Mouse (Mus musculus): ENCODE data around the gene Fabp1.

The Fabp1 gene

DNA sequence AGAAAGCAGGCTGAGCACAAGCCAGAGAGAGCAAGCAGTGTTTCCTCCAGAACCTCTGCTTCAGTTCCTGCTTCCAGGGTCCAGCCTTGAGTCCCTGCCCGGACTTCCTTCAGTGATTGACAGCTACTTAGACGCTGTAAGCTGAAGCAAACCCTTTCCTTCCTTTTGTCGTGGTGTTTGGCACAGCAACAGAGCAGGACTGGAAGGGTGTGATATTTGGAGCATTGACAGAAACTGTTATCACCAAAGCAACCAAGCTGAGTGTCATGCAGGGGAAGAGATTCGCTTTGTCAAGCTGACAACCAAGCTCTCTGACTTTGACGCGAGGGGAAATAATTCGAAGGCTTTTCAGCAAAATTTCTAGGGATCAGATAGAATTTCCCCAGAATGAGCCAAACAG, 12.3 kb downstream of the Fabp1 start:
- DNase-seq (ENCODE audit: low read depth, low spot score) = no peak

DNA sequence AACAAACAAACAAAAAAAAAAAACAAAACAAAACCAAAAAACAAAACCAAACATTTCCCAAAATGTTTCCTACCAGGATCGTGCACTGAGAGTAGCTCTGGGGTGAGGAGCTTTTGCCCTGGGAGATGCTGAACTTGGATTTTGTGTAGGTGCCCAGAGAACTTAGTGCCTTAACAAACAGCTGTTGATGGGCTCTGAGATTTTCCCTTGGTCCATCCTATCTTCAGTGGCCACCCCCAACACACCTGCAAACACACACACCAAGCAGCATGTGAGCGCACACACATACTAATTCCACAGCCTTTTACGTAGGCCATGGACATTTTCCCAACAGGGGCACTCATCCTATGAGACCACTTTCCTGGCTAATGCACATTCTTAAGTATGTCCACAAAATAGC, 12.8 kb downstream of the Fabp1 start:
- no peak for DNase-seq (ENCODE audit: low read depth, low spot score)

DNA sequence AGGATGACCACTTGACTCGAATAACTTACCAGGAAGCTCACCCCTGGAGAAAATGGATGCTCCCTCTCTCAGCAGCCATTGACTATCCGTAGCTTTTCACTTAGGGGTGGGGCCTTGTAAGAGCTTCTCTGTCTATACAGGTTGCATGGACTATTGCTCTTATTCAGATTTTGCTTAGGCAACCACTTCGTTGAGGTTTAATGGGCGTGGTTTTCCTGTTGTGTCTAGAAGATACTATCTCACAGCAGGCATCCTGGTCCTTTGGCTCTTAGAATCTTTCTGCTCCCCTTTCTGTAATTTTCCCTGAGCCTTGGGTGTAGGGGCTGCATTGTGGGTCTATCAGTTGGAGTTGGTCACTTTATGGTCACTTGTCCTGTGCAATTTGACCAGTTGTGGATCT, 21.9 kb downstream of the Fabp1 start:
- no peak for DNase-seq (ENCODE audit: low read depth, low spot score)

DNA sequence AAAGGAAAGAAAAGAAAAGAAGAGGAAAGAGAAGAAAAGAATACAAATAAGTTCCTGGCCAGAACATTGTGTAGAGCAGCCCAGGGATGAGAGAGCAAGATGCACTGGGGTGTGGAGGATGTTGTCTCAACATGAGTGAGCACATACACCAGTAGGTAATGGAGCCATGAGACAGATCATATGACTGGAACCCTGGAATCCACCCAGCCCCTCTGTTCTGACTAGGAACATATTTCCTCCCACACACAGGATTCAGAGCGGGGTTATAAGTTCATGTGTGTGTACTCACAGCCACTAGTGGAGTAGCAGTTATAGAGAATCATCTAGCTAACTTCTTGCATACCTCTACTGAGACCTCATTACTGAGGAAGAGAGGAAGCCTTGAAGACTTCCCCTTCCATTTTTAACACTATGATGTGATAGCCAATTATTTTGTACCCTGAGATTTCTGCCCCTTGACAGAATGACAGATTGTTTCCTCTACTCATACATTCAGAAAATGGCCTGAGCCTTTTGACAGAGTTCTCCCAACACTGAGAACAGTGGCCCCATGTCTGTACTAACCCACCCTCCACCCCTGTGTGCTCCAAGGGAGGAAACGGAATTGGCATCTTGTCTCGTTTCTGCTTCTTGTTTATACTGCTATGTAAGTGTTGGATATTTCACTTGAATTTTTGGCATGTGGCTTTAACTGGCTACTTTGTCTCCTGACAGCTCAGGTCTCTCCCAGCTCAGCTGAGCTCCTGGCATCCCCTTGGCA, 24.7 kb downstream of the Fabp1 start:
- no peak for DNase-seq (ENCODE audit: low read depth, low spot score)

DNA sequence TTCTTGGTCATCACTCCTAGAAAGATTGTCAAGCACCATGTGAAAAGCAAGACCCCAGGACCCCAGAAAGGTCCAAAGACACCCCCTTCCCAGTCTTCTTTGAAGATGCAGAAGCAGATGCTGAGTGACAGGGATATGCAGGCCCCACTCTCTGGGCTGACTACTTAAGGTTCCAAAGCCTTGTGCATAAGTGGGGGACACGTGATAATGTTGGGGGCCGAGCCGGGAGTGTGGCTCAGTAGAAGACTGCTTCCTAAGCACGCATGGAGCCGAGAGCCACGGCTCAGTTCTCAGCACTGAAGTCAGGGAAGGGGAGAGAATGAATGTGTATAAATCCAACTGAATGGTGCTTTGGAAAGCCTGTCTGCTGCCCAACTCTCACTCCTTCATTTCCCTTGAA, 26.9 kb downstream of the Fabp1 start:
- no peak for DNase-seq (ENCODE audit: low read depth, low spot score)

DNA sequence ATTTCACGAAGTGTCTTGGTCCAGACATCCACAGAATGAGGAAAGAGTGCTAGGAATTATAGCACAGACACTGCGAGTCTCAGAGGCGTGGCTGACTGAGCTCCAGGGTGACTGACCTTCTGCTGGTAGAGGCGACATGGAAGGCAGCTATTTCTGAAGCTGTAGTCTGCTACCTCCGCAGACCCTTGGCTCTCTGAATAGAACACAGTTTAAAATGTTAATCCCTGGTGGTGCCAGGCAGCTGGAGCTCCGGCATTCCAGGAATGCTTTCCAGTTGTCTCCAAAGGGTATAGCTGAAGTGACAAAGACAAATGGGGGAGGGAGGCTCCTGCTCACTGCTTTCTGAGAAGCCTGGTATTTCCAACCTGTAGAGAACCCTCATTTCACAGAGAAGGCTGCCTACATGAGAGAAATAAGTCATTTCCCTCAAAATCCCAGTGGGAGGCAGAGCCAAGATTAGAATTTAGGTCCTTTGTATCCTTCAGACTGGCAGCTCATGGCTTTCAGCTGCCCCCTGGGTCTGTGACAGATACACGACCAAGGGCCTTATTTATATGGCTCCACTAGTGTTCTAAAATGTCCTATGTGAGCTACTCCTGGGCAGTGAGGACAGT, 27.6 kb downstream of the Fabp1 start:
- DNase-seq (ENCODE audit: low read depth, low spot score) = peak; percentile 36

DNA sequence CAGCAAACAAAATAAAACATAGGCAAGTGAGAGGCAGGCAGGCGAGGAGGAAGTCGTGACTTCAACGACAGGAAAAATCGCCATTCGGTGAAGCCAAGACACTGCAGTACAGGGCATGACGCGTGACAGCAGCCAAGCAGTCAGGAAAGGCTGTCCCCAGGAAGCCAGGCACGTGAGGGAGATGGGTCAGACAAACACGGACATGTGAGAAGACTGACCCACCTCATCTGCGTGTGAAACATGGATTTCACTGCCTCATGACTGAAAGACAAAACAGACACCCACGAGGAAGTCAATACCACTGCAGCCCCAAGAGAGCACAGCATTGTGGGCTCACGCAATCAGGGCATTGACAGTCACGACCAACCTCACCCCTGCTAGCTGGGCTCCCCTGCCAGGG, 35.5 kb downstream of the Fabp1 start:
- DNase-seq (ENCODE audit: low read depth, low spot score) = no peak

DNA sequence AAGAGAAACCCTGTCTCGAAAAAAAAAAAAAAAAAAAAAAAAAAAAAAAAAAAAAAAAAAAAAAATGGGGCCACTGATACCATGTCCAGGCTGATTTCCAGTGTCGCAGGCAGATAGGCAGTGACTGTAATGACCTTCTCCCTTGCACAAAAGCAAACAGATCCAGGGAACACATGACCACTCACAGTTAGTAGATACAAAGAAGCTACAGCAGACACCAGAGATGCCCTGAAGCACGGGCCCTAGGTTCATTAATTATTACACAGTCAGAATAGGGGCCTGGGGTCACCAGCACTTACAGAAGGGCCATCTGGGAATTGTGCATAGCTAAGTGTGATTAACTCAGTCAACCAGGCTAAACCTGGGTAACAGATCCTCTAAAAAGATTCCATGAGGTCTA, 36.3 kb downstream of the Fabp1 start:
- DNase-seq (ENCODE audit: low read depth, low spot score) = no peak

DNA sequence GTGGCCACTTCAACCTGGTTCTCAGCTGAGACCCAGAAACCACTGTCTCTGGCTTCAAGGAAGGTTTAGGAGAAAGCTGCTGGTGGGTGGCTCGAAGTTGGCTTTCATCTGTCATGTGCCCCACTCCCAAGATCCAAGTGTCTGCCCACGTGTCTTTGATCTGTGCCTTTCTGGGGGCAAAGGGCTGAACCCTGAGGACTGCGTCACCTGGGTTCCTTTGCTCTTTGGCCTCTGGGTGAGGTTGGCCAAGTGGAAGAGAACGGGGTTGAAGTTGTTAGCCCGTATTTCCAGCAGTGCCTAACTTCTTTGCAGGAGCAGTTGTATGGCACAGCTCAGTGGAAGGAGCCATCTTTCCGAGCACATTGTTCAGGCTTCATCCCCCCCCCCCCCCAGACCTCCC, 36.9 kb downstream of the Fabp1 start:
- no peak for DNase-seq (ENCODE audit: low read depth, low spot score)

DNA sequence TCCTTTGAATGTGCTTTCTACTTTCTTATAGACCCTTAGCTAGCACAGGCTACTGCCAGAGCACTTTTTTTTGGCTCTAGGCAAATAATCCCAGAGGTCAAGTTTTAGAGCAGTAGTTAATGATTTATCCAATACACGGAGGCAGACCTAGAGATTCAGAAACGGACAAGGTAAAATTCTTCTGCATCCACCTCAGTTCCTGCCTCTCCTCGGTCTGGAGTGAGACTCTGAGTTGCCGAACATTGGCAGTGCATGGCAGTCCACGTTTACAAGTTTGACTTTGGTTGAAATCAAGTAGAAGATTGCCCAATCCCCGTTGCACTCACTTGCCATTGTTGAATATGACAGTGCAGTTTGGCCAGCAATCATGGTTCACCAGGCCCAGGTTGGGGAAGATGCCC, 37.4 kb downstream of the Fabp1 start:
- no peak for DNase-seq (ENCODE audit: low read depth, low spot score)

DNA sequence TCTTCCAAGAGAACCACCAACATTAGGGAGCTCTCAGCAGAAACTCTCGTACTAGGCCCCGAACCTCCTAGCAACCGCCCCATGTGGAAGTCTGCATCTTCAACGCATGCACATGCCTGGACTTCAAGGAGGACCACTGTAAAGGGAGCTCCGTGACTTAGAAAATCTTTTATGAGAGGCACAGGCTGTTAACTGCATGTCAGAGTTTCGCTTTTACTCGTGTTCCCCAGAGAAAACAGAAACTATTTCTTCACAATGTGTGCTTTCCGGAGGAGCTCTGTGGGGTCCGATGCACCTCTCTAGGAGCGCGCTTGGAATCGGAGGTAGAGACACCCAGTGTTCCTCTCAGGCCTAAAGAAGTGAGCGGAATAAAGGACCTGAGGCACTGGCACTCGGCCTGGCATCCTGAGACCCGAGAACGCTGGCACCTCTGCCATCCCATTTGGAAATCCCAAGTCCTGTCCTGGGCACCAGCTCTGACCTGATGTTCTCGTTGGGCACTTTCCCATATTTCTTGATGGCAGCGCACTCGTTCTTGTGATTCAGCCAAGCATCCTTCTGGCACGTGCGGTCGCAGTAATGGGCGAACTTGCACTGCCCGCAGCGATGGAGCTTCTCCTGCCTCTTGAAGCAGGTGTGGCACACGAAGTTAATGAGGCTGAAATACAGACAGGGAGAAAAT, 39.6 kb downstream of the Fabp1 start:
- no peak for DNase-seq (ENCODE audit: low read depth, low spot score)

DNA sequence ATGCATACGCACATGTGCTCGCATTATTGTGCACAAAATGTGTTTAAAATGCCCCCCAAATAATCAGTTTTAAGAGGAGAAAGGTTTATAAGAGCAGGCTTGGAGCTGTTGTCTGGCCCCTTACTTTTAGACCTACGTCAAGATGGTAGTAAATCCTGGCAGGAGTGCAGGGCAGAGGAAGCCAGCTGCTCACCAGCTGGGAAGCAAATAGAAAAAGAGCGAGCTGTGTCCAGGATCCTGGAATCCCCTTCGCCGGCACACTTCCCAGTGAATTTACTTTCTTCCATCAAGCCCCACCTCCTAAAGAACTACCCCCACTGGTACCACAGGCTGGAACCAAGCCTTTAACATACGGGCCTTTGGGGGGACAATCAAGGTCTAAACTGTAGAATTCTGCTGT, 41.2 kb downstream of the Fabp1 start:
- DNase-seq (ENCODE audit: low read depth, low spot score) = peak; percentile 9

DNA sequence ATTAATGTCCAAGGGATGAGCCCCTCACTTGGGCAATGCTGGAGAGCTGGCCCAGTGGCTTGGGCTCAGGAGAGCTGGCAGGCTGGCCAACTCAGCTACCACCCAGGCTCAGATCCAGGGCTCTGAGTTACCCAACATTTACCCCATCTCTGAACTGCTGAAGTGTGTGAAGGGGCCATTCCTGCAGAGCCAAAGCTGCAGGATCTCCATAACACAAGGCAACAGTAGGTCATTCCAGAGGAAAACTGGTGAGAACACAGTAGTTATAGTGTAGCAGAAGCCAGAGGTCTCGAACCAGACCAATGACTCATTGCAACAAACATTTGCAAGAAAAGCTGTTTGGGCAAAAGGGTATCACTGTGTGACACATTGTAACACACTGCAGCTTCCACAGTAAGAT, 43.2 kb downstream of the Fabp1 start:
- no peak for DNase-seq (ENCODE audit: low read depth, low spot score)

DNA sequence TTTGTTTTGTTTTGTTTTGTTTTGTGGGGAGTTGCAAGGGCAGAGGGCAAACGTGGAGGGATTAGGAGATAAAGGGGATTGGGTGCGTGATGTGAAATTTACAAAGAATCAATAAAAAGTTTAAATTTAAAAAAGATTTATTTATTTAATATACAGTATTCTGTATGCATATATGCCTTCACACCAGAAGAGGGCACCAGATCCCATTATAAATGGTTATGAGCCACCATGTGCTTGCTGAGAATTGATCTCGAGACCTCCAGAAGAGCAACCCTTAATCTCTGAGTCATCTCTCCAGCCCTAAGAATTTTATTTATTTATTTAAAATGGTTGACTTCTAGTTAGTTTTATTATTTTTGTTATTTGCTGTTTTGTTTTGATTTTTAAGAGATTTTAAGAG, 43.6 kb downstream of the Fabp1 start:
- no peak for DNase-seq (ENCODE audit: low read depth, low spot score)

DNA sequence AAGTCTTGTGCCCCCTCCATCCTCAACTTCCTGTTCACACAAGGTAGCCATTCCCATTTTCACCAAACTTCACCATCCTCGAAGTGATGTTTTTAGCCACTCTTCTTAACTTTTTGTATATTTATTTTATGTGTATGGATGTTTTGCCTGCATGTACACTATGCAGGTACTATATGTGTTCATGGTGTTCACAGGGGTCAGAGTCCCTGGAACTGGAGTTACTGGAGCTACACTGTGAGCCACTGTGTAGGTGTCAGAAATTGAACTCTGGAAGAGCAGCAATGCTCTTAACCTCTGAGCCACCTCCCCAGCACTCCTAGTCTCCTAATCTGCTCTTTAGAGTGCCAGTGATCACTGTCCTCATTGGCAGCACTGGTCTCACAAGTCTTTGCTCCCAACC, 48.8 kb downstream of the Fabp1 start:
- DNase-seq (ENCODE audit: low read depth, low spot score) = no peak

DNA sequence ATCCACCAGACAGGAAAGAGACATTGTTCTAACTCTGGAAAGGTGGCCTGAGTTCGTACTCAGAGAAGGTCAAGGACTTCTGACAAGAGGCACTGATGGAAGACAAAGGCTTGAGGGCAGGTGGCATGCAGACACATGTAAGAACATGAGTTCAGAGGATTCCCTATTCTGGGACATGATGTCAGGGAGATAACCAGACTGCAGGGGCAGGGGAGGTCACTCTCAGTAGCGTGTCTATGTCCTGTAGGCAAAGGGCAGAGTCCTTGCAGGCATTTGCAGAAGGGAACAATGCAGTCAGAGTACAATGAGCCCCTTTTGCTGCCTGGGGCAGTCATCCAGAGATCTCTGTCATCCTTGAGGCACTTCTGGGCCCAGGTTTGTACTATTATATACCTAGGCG, 50.0 kb downstream of the Fabp1 start:
- DNase-seq (ENCODE audit: low read depth, low spot score) = no peak

DNA sequence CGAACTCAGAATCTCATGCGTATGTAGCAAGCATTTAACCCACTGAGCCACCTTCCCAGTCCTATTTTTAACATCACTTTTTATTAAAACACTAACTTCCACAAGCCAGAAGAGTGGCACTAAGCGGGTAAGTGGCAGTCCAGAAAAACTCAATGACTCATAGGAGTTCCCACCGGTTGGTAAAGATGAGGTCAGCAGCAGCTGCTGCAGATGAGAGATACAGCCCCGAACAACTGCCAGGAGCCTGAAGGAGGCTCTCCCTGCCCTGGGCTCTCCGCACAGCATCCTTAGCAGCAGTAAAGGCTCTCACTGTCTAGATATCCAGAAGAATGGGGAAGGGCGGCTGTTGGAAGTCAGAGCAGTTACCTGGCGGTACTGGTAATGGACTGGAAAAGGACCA, 51.3 kb downstream of the Fabp1 start:
- DNase-seq (ENCODE audit: low read depth, low spot score) = no peak

DNA sequence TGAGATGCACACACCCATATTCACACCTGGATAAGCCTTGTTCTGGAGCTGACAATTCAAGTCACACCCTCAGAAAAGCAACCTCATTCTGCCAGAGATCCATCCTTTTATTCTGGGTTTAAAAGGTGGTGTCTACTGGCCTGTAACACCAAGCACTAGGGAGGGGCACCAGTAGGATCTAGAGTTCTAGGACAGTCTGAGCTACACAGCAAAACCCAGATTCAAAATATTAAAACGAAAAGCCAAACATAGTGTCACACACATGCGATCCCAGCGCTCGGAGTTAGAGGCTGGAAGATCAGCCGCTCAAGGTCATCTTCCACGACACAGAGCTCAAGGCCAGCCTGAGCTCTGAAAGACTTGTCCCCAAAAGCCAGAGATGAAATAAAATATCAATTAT, 54.8 kb downstream of the Fabp1 start:
- DNase-seq (ENCODE audit: low read depth, low spot score) = no peak

All from forelimb bud, embryonic 11.5 days (tissue).